Mouse (Mus musculus): Measurements from ENCODE around the gene Xpr1.

The Xpr1 gene

GRCm38 (mm10) chr1:155233931-155234607 lies 183.1 kb downstream of the Xpr1 start:
- Histone ChIP-seq H3K27me3 (ENCODE audit: insufficient read depth, low read length) (peaks cover 61% of the 10 kb centered on the region), H3K4me3 (replicated peaks; ENCODE audit: low read length) (0 out of 2 replicates have a peak overlapping the region, but pooled peaks have one; percentile 32), H3K36me3 (ENCODE audit: insufficient read depth, low read length) (no peaks in the 10 kb centered on the region), H3K9me3 (ENCODE audit: low read length) (peaks cover 8% of the 10 kb centered on the region), H3K4me1 (replicated peaks; ENCODE audit: low read depth, low read length) (peaks cover 41% of the 10 kb centered on the region)
- TF ChIP-seq POU5F1 (IDR thresholded peaks at IDR 0.05; ENCODE audit: borderline replicate concordance, low read length) (no peak), NANOG (IDR thresholded peaks at IDR 0.05; ENCODE audit: borderline replicate concordance, low read length) (no peak), CTCF (conservative IDR thresholded peaks at IDR 0.05; ENCODE audit: low read length) (no peak)

GRCm38 (mm10) chr1:155233378-155233777 lies 183.8 kb downstream of the Xpr1 start:
- Histone ChIP-seq H3K9me3 (ENCODE audit: low read length) (peaks cover 8% of the 10 kb centered on the region), H3K36me3 (ENCODE audit: insufficient read depth, low read length) (no peaks in the 10 kb centered on the region), H3K27me3 (ENCODE audit: insufficient read depth, low read length) (peaks cover 55% of the 10 kb centered on the region), H3K4me1 (replicated peaks; ENCODE audit: low read depth, low read length) (peaks cover 41% of the 10 kb centered on the region), H3K4me3 (replicated peaks; ENCODE audit: low read length) (no peak overlapping the region)
- no peak for TF ChIP-seq NANOG (IDR thresholded peaks at IDR 0.05; ENCODE audit: borderline replicate concordance, low read length)
- no peak for TF ChIP-seq POU5F1 (IDR thresholded peaks at IDR 0.05; ENCODE audit: borderline replicate concordance, low read length)
- TF ChIP-seq CTCF (conservative IDR thresholded peaks at IDR 0.05; ENCODE audit: low read length) = no peak

- H3K27me3 ChIP-seq (ENCODE audit: insufficient read depth, low read length) = peaks cover 49% of the 10 kb centered on the region
- no peaks in the 10 kb centered on the region for H3K36me3 ChIP-seq (ENCODE audit: insufficient read depth, low read length)
- H3K4me3 ChIP-seq (replicated peaks; ENCODE audit: low read length) = peak overlapping the region; percentile 54; the same call in 1 of the 2 replicates
- peaks cover 36% of the 10 kb centered on the region for H3K4me1 ChIP-seq (replicated peaks; ENCODE audit: low read depth, low read length)
- TF ChIP-seq POU5F1 (IDR thresholded peaks at IDR 0.05; ENCODE audit: borderline replicate concordance, low read length) (no peak), NANOG (IDR thresholded peaks at IDR 0.05; ENCODE audit: borderline replicate concordance, low read length) (no peak), CTCF (conservative IDR thresholded peaks at IDR 0.05; ENCODE audit: low read length) (no peak)
- peaks cover 8% of the 10 kb centered on the region for H3K9me3 ChIP-seq (ENCODE audit: low read length)
Measured at GRCm38 (mm10) chr1:155232786-155233185, 184.4 kb downstream of the Xpr1 start.

- H3K9me3 ChIP-seq (ENCODE audit: low read length) = peaks cover 12% of the 10 kb centered on the region
- no peaks in the 10 kb centered on the region for H3K36me3 ChIP-seq (ENCODE audit: insufficient read depth, low read length)
- H3K27me3 ChIP-seq (ENCODE audit: insufficient read depth, low read length) = peaks cover 45% of the 10 kb centered on the region
- TF ChIP-seq POU5F1 (IDR thresholded peaks at IDR 0.05; ENCODE audit: borderline replicate concordance, low read length) = no peak
- no peak for TF ChIP-seq CTCF (conservative IDR thresholded peaks at IDR 0.05; ENCODE audit: low read length)
- no peak for TF ChIP-seq NANOG (IDR thresholded peaks at IDR 0.05; ENCODE audit: borderline replicate concordance, low read length)
- H3K4me3 ChIP-seq (replicated peaks; ENCODE audit: low read length) = peak overlapping the region; percentile 54
- peaks cover 32% of the 10 kb centered on the region for H3K4me1 ChIP-seq (replicated peaks; ENCODE audit: low read depth, low read length)
Measured at GRCm38 (mm10) chr1:155232385-155232784, 184.8 kb downstream of the Xpr1 start.

- no peak for TF ChIP-seq CTCF (conservative IDR thresholded peaks at IDR 0.05; ENCODE audit: low read length)
- no peak for TF ChIP-seq POU5F1 (IDR thresholded peaks at IDR 0.05; ENCODE audit: borderline replicate concordance, low read length)
- no peak for TF ChIP-seq NANOG (IDR thresholded peaks at IDR 0.05; ENCODE audit: borderline replicate concordance, low read length)
- Histone ChIP-seq H3K4me3 (replicated peaks; ENCODE audit: low read length) (no peak overlapping the region), H3K36me3 (ENCODE audit: insufficient read depth, low read length) (no peaks in the 10 kb centered on the region), H3K4me1 (replicated peaks; ENCODE audit: low read depth, low read length) (peaks cover 25% of the 10 kb centered on the region), H3K9me3 (ENCODE audit: low read length) (peaks cover 8% of the 10 kb centered on the region), H3K27me3 (ENCODE audit: insufficient read depth, low read length) (peaks cover 34% of the 10 kb centered on the region)
Measured at GRCm38 (mm10) chr1:155229464-155230411, 187.5 kb downstream of the Xpr1 start.
